ENCODE assay signal across 18 mouse cellular contexts in genomic region chr5:124989724-124990123, GRCm38 (mm10). TPM values are rescaled to one million over a fixed set of nuclear protein-coding genes. Genes with fewer than 3 reads are reported as not detected.
DNase-seq lines count a peak whose midpoint lies in the region; ATAC-seq and TF ChIP-seq lines count a peak whose summit lies in the region.
"Had no signal": no experiment of that assay in that cellular context is flagged by ENCODE, and none has a peak within 500 bp of the region (broad histone marks: within the 10 kb centered on the region; RNA-seq: fewer than 3 reads in every experiment).

No protein-coding gene starts in this region.

- H3K4me1 ChIP-seq in lung, embryonic 14.5 days (ENCODE audit: insufficient read depth), result no peaks in the 10 kb centered on the region
- H3K4me1 ChIP-seq: midbrain, embryonic 13.5 days had no signal

- TF ChIP-seq CTCF in lung, embryonic 14.5 days (IDR thresholded peaks at IDR 0.05; ENCODE audit: low read depth), result no peak

- intact Hi-C loops in heart, postnatal 14 days (cut with DNase I), result no loop called here
- intact Hi-C loops in heart, postnatal 10 days (cut with DNase I), result loop anchor here (2.0 kb wide), 1 partner anchor 29 kb away; no protein-coding TSS in a partner anchor

- peak; percentile 73 to 75 for DNase-seq in heart, adult 9 months (ENCODE audit: low spot score in 2 of 2)
- DNase-seq in heart, postnatal 14 days, result no peak
- DNase-seq in lung, embryonic 14.5 days, result peak; percentile 47
- DNase-seq in lung, postnatal 14 days, result no peak
- peak; percentile 66 to 75 for DNase-seq in heart, postnatal 10 days
- peak; percentile 53 for DNase-seq in lung, postnatal 36 days
- no peak for DNase-seq in adrenal gland, postnatal 25 days
- DNase-seq: cerebellum, adult 8-10 months; gastrocnemius, postnatal 14 days; thymus, postnatal 14 days had no signal

- H3K9me3 ChIP-seq in lung, embryonic 14.5 days (ENCODE audit: low read depth, low read length), result no peaks in the 10 kb centered on the region
- H3K9me3 ChIP-seq: embryonic facial prominence, embryonic 10.5 days; limb, embryonic 13.5 days; midbrain, embryonic 13.5 days had no signal

- no peaks in the 10 kb centered on the region for H3K36me3 ChIP-seq in lung, embryonic 14.5 days (ENCODE audit: insufficient read depth)
- H3K36me3 ChIP-seq: embryonic facial prominence, embryonic 10.5 days; limb, embryonic 13.5 days; midbrain, embryonic 13.5 days had no signal

- H3K27ac ChIP-seq in lung, embryonic 14.5 days (ENCODE audit: low read depth), result no peak overlapping the region
- H3K27ac ChIP-seq: embryonic facial prominence, embryonic 10.5 days; hindbrain, embryonic 14.5 days; limb, embryonic 13.5 days; liver, embryonic 14.5 days; midbrain, embryonic 13.5 days had no signal

- no peak overlapping the region for H3K9ac ChIP-seq in lung, embryonic 14.5 days
- H3K9ac ChIP-seq: hindbrain, embryonic 14.5 days; limb, embryonic 13.5 days; liver, embryonic 14.5 days; midbrain, embryonic 13.5 days had no signal

- no peak overlapping the region for H3K4me2 ChIP-seq in lung, embryonic 14.5 days
- H3K4me2 ChIP-seq: hindbrain, embryonic 14.5 days; limb, embryonic 13.5 days; midbrain, embryonic 13.5 days had no signal

- no peak overlapping the region for H3K4me3 ChIP-seq in lung, embryonic 14.5 days (ENCODE audit: low read depth, low read length)
- H3K4me3 ChIP-seq: embryonic facial prominence, embryonic 10.5 days; limb, embryonic 13.5 days; midbrain, embryonic 13.5 days; myocyte had no signal

- WGBS in lung, embryonic 14.5 days, result 80% methylated on average over 2 of the region's 2 CpGs

- no peaks in the 10 kb centered on the region for H3K27me3 ChIP-seq in lung, embryonic 14.5 days (ENCODE audit: insufficient read depth, low read length)
- H3K27me3 ChIP-seq: limb, embryonic 13.5 days; midbrain, embryonic 13.5 days had no signal

- no peak for ATAC-seq in lung, embryonic 14.5 days (ENCODE audit: insufficient read depth)
- ATAC-seq: midbrain, embryonic 13.5 days had no signal

RNA-seq across cellular contexts. Expression of gene Rflna, which starts 13.3 kb away (rescaled TPM):
- total RNA-seq in heart, postnatal 14 days (2021), result under 1 TPM; 0.39 to 0.60 TPM
- 7.4 and 9.3 TPM in 2 replicates for polyA plus RNA-seq in lung, embryonic 14.5 days (2014; fragmentation: Nextera tagmentation; extraction: Ambion mirVana)
- 1 to 10 TPM; 1.6 to 2.0 TPM for total RNA-seq in heart, postnatal 10 days (2021)
- total RNA-seq in adrenal gland, postnatal 25 days (2021), result 3.9 and 4.3 TPM in 2 replicates
- total RNA-seq: common myeloid progenitor, adult 5-6 weeks; megakaryocyte, adult 5-6 weeks had no signal

Comparison
In these comparisons a context has a peak if more than half of its experiments do, and no peak if none do; other contexts are left out.
1. DNase-seq: peak in heart, adult 9 months (2 of 2), lung, embryonic 14.5 days (single experiment), heart, postnatal 10 days (2 of 2) and lung, postnatal 36 days (single experiment); none in heart, postnatal 14 days (0 of 2), lung, postnatal 14 days (single experiment) and adrenal gland, postnatal 25 days (single experiment).